Mouse (Mus musculus) heart, postnatal 0 days (tissue): Measurements from ENCODE around the gene Mrpl22. TPM values are rescaled to one million over a fixed set of nuclear protein-coding genes. Genes with fewer than 3 reads are reported as not detected.

Source experiments
- ATAC-seq: fragments of 200-750 bp; cut with Nextera tagmentation; 2 replicates; pipeline ENCODE4 v1.8.0; 2017; ENCODE audit warnings: low read depth, moderate number of reproducible peaks, moderate library complexity; ENCODE audit not compliant: insufficient read depth
- DNase-seq: peaks from one replicate; pipeline ENCODE4 v3.0.0-alpha.2; 2016; ENCODE audit warnings: low spot score
- H3K27ac ChIP-seq: fragments of 300-500 bp; sonication (generic); 2 replicates; pipeline ENCODE4 v1.5.1; 2014; ENCODE audit warnings: low read depth, mild to moderate bottlenecking
- H3K27me3 ChIP-seq: fragments of 300-500 bp; sonication (generic); 2 replicates; pipeline ENCODE4 v1.6.1; 2014; ENCODE audit warnings: low read length, mixed read lengths; ENCODE audit not compliant: control insufficient read depth, insufficient read depth
- H3K36me3 ChIP-seq: fragments of 300-500 bp; sonication (generic); replicated peaks from 2 replicates; pipeline ENCODE4 v1.6.1; 2014; ENCODE audit warnings: low read length, mixed read lengths; ENCODE audit not compliant: control insufficient read depth, insufficient read depth
- H3K4me1 ChIP-seq: fragments of 300-500 bp; sonication (generic); 2 replicates; pipeline ENCODE4 v1.6.1; 2014; ENCODE audit warnings: antibody characterized with exemption; ENCODE audit not compliant: control insufficient read depth, insufficient read depth
- H3K4me2 ChIP-seq: fragments of 300-500 bp; sonication (generic); 2 replicates; pipeline ENCODE4 v1.6.1; 2014; ENCODE audit warnings: low read depth, mild to moderate bottlenecking, low read length, moderate library complexity
- H3K4me3 ChIP-seq: fragments of 300-500 bp; sonication (generic); 2 replicates; pipeline ENCODE4 v1.5.1; 2014; ENCODE audit warnings: low read depth, low read length
- H3K9ac ChIP-seq: fragments of 300-500 bp; sonication (generic); replicated peaks from 2 replicates; pipeline ENCODE4 v1.6.1; 2014; ENCODE audit warnings: low read depth, low read length, mixed read lengths
- H3K9me3 ChIP-seq: fragments of 300-500 bp; sonication (generic); replicated peaks from 2 replicates; pipeline ENCODE4 v1.6.1; 2016; ENCODE audit warnings: low read length; ENCODE audit not compliant: control insufficient read depth
- CTCF ChIP-seq: IDR thresholded peaks from 2 replicates; pipeline ENCODE4 v1.5.1; 2016; ENCODE audit warnings: antibody characterized with exemption, control low read depth, low read depth
- EP300 ChIP-seq: IDR thresholded peaks from 2 replicates; pipeline ENCODE4 v1.6.1; 2016; ENCODE audit warnings: antibody characterized with exemption, low read depth
- WGBS: fragments of 180-500 bp; shearing (Covaris S2); extraction: QIAGEN DNeasy Blood & Tissue Kit; methylation state at CpG from one replicate; pipeline ENCODE4 v1.1.7; 2014; 5-methylcytosine and 5-hydroxymethylcytosine counted together
- polyA plus RNA-seq: library from polyadenylated mRNA; unstranded; fragments of >200 nt; fragmentation: Nextera tagmentation; extraction: Ambion mirVana; gene quantifications from 2 replicates; pipeline ENCODE4 v1.2.1, GENCODE M21; 2015
- total RNA-seq: library from RNA; depleted of rRNA; stranded (reverse); fragments of >200 nt; gene quantifications from 2 replicates; pipeline ENCODE4 v1.2.3, GENCODE M21; 2014; ENCODE audit warnings: low replicate concordance

Mrpl22 gene
- total and polyA plus RNA-seq, 2 experiments from 2014 or later = 58.4 to 124 TPM

DNA sequence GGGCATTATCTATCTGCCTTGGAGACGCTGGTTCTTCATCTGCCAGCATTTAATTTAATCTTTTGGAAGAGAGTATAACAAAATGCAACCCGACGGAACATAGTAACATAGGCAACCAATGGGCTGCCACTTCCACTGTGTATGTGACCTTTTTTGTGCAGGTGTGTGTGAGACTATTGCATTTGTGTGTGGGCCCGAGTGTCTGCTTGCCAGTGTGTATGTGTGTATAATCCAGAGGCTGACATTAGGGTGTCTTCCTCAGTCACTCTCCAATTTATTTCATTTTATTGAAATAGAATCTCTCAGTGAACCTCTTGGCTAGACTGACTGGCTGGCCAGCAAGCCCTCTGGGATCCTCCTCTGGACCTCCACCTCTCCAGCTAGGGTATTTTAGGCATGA lies 28.8 kb downstream of the Mrpl22 start:
- peak overlapping the region; percentile 67; the same call in 1 of the 2 replicates for H3K4me3 ChIP-seq
- H3K27ac ChIP-seq = no peak overlapping the region
- peak overlapping the region; percentile 40; the same call in 1 of the 2 replicates for H3K9ac ChIP-seq
- DNase-seq (no peak), ATAC-seq (no peak)
- no peaks in the 10 kb centered on the region for H3K9me3 ChIP-seq
- H3K4me1 ChIP-seq = peaks cover 10% of the 10 kb centered on the region
- 0 out of 2 replicates have a peak, but pooled peaks cover 4% of the 10 kb centered on the region for H3K36me3 ChIP-seq
- no peaks in the 10 kb centered on the region for H3K27me3 ChIP-seq
- TF ChIP-seq CTCF (no peak), EP300 (no peak)
- 81% methylated on average over 4 of the region's 4 CpGs for WGBS
- peak overlapping the region; percentile 78 for H3K4me2 ChIP-seq

DNA sequence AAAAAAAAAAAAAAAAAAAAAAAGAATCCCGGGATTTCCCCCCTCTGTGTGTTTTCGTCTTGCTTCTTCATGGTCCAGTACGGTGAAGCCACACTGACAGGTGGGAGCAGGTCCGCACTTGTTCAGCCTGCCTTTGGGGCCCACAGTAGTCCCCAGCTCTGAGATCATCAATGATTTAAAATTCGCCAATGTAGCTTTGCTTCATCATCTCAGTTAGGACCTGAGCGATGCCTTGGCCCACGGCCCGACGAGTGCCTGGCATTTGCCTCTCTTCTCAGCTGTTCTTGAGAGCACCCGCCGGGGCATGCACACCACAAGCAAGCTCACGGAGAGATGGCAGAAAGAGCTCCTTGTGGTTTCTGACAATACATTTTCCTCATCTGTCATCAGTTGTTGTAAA lies 29.6 kb downstream of the Mrpl22 start:
- H3K36me3 ChIP-seq = 0 out of 2 replicates have a peak, but pooled peaks cover 4% of the 10 kb centered on the region
- TF ChIP-seq CTCF = no peak
- no peak for TF ChIP-seq EP300
- H3K4me1 ChIP-seq = peaks cover 10% of the 10 kb centered on the region
- H3K27ac ChIP-seq = no peak overlapping the region
- H3K9ac ChIP-seq = no peak overlapping the region
- H3K4me3 ChIP-seq = no peak overlapping the region
- H3K9me3 ChIP-seq = no peaks in the 10 kb centered on the region
- 71% methylated on average over 12 of the region's 12 CpGs for WGBS
- DNase-seq (no peak), ATAC-seq (no peak)
- peak overlapping the region; percentile 13; the same call in 1 of the 2 replicates for H3K4me2 ChIP-seq
- H3K27me3 ChIP-seq = no peaks in the 10 kb centered on the region

DNA sequence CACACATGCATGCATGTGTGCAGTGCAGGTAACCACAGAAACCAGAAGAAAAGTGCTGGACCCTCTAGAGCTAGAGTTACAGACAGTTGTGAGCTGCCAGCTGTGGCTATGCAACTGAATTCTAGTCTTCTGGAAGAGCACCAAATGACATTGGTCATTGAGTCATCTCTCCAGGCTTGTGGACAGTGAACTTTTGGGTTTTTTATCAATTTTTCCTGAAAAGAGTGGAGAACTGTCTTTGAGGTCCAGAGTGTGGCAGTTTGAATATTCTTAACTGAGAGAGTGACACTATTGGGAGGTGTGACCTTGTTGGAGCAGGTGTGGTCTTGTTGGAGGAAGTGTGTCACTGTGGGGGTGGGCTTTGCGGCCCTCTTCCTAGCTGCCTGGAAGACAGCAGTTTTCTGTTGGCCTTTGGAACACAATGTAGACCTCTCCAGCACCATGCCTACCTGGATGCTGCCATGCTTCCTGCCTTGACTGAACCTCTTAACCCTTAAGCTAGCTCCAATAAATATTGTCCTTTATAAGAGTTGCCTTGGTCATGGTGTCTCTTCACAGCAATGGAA lies 38.9 kb downstream of the Mrpl22 start:
- H3K27me3 ChIP-seq = no peaks in the 10 kb centered on the region
- no peak overlapping the region for H3K9ac ChIP-seq
- no peaks in the 10 kb centered on the region for H3K9me3 ChIP-seq
- DNase-seq (no peak), ATAC-seq (no peak)
- TF ChIP-seq EP300 (no peak), CTCF (no peak)
- peak overlapping the region; percentile 12; the same call in 1 of the 2 replicates for H3K27ac ChIP-seq
- no peak overlapping the region for H3K4me2 ChIP-seq
- no peak overlapping the region for H3K4me3 ChIP-seq
- no peaks in the 10 kb centered on the region; the same call in 1 of the 2 replicates for H3K36me3 ChIP-seq
- H3K4me1 ChIP-seq = peaks cover 9% of the 10 kb centered on the region; the same call in 1 of the 2 replicates
- 86% methylated on average over 1 of the region's 1 CpGs for WGBS

DNA sequence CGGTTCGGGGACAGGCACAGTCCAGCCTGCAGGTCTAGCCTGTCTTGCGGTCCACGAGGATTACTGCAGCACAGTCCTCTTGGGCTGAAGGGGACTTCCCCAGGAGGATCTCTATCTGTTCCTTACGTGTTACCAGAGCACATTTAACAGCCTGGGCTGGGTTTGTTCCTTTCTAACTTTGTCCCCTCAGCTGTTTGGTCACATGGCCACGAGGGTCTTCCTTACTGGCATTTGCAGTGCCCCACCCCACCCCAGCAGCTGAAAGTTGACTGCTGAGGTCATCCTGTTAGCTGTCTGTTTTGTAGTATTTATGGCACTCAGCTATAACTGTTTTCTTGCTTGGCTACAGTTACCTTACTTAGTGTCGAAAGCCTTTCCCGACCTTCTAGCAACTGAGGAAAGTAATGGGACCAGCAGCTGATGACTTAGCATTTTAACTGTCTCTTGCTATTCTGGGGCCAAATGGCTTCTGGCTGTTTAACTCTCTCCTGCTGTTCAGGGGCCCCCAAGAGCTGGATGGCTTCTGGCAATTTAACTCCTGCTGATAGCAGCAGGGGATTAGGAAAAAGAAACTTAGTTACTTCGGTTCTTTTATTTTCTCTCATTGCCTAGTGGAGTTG lies 39.7 kb downstream of the Mrpl22 start:
- Histone ChIP-seq H3K4me1 (peaks cover 16% of the 10 kb centered on the region), H3K36me3 (no peaks in the 10 kb centered on the region; the same call in 1 of the 2 replicates), H3K27ac (peak overlapping the region; percentile 12; the same call in 1 of the 2 replicates), H3K9me3 (no peaks in the 10 kb centered on the region), H3K4me2 (no peak overlapping the region), H3K9ac (no peak overlapping the region), H3K27me3 (no peaks in the 10 kb centered on the region), H3K4me3 (no peak overlapping the region)
- DNase-seq (peak; percentile 19), ATAC-seq (no peak; the same call in 1 of the 2 replicates)
- WGBS = 14% methylated on average over 9 of the region's 9 CpGs
- no peak for TF ChIP-seq EP300

DNA sequence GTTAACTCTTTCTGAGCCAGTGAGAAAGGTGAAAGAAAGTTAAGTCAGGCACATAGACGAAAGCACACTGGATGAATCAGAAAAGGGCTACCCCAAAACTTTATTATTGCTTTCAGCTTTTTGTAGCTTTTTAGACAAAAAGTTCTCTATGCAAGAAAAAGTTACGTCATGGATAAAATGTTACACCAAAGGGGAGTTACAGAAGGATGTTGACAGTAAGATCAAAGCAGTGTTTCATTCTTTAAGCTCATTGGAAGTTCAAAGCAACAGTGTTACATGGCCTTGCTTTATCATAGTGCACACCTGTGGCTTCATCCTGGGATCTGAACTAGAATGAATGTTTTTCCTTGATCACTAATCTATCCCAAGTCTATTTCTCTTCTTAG lies 40.2 kb downstream of the Mrpl22 start:
- ATAC-seq (no peak), DNase-seq (no peak)
- H3K9ac ChIP-seq = no peak overlapping the region
- no peaks in the 10 kb centered on the region for H3K27me3 ChIP-seq
- H3K4me3 ChIP-seq = no peak overlapping the region
- TF ChIP-seq CTCF (no peak), EP300 (no peak)
- no peaks in the 10 kb centered on the region for H3K9me3 ChIP-seq
- H3K4me1 ChIP-seq = peaks cover 18% of the 10 kb centered on the region
- H3K4me2 ChIP-seq = no peak overlapping the region
- WGBS = 46% methylated on average over 2 of the region's 2 CpGs
- H3K27ac ChIP-seq = no peak overlapping the region
- H3K36me3 ChIP-seq = no peaks in the 10 kb centered on the region; the same call in 1 of the 2 replicates
